Mouse (Mus musculus): ENCODE results near the gene Ncaph2. TPM values are rescaled to one million over a fixed set of nuclear protein-coding genes. Genes with fewer than 3 reads are reported as not detected.

The Ncaph2 gene
- polyA plus RNA-seq, 1 experiment from 2014 or later, result 151 TPM

GRCm38 (mm10) chr15:89406691-89407090, 51.2 kb downstream of the Ncaph2 start:
- no peak overlapping the region for H3K4me2 ChIP-seq (replicated peaks; ENCODE audit: low read depth, low read length)
- no peak overlapping the region for H3K27ac ChIP-seq (ENCODE audit: low read depth, low read length)
- H3K4me1 ChIP-seq (ENCODE audit: control insufficient read depth, insufficient read depth, low read length), result no peaks in the 10 kb centered on the region

GRCm38 (mm10) chr15:89410118-89410517, 54.6 kb downstream of the Ncaph2 start, which contains the start of gene Syce3:
Syce3 (minus strand) TSS chr15:89410503.
- H3K9me3 ChIP-seq (ENCODE audit: control insufficient read depth, low read length), result peaks cover 3% of the 10 kb centered on the region; the same call in 1 of the 2 replicates
- no peak within 1 kb of the TSS for H3K4me3 ChIP-seq (ENCODE audit: low read length)
- H3K4me1 ChIP-seq (ENCODE audit: control insufficient read depth, insufficient read depth, low read length), result no peaks in the 10 kb centered on the region
- H3K9ac ChIP-seq (ENCODE audit: low read depth, low read length), result no peak within 1 kb of the TSS
- WGBS, result 93% methylated on average over 22 of the region's 24 CpGs
- no peaks in the 10 kb centered on the region for H3K36me3 ChIP-seq (ENCODE audit: control insufficient read depth, insufficient read depth, low read length)
- no peak within 1 kb of the TSS for H3K27ac ChIP-seq (ENCODE audit: low read depth, low read length)
- ATAC-seq (ENCODE audit: low FRiP score, low TSS enrichment), result 0 out of 2 replicates have a peak, but pooled peaks have one; percentile 12
- H3K27me3 ChIP-seq (ENCODE audit: control insufficient read depth, insufficient read depth, low read length), result no peaks in the 10 kb centered on the region
- no peak within 1 kb of the TSS for H3K4me2 ChIP-seq (replicated peaks; ENCODE audit: low read depth, low read length)

More at GRCm38 (mm10) chr15:89406691-89407090, 51.2 kb downstream of the Ncaph2 start:
- no peak for ATAC-seq (ENCODE audit: low FRiP score, low TSS enrichment)
- Histone ChIP-seq H3K9me3 (ENCODE audit: control insufficient read depth, low read length) (peaks cover 3% of the 10 kb centered on the region; the same call in 1 of the 2 replicates), H3K27me3 (ENCODE audit: control insufficient read depth, insufficient read depth, low read length) (no peaks in the 10 kb centered on the region), H3K36me3 (ENCODE audit: control insufficient read depth, insufficient read depth, low read length) (no peaks in the 10 kb centered on the region), H3K9ac (ENCODE audit: low read depth, low read length) (no peak overlapping the region), H3K4me3 (ENCODE audit: low read length) (no peak overlapping the region)

- H3K36me3 ChIP-seq (ENCODE audit: control insufficient read depth, insufficient read depth, low read length), result no peaks in the 10 kb centered on the region; the same call in 1 of the 2 replicates
- 88% methylated on average over 8 of the region's 8 CpGs for WGBS
- ATAC-seq (ENCODE audit: low FRiP score, low TSS enrichment), result no peak
Measured at GRCm38 (mm10) chr15:89415282-89415681, 59.8 kb downstream of the Ncaph2 start.

GRCm38 (mm10) chr15:89421938-89422337, 66.4 kb downstream of the Ncaph2 start:
- Histone ChIP-seq H3K27me3 (ENCODE audit: control insufficient read depth, insufficient read depth, low read length) (no peaks in the 10 kb centered on the region), H3K36me3 (ENCODE audit: control insufficient read depth, insufficient read depth, low read length) (peaks cover 11% of the 10 kb centered on the region; the same call in 1 of the 2 replicates), H3K4me3 (ENCODE audit: low read length) (no peak overlapping the region), H3K9me3 (ENCODE audit: control insufficient read depth, low read length) (no peaks in the 10 kb centered on the region), H3K27ac (ENCODE audit: low read depth, low read length) (no peak overlapping the region), H3K4me1 (ENCODE audit: control insufficient read depth, insufficient read depth, low read length) (no peaks in the 10 kb centered on the region), H3K4me2 (replicated peaks; ENCODE audit: low read depth, low read length) (no peak overlapping the region), H3K9ac (ENCODE audit: low read depth, low read length) (no peak overlapping the region)
- WGBS, result 88% methylated on average over 9 of the region's 9 CpGs
- no peak for ATAC-seq (ENCODE audit: low FRiP score, low TSS enrichment)

More at GRCm38 (mm10) chr15:89415282-89415681, 59.8 kb downstream of the Ncaph2 start:
- Histone ChIP-seq H3K27ac (ENCODE audit: low read depth, low read length) (no peak overlapping the region), H3K4me1 (ENCODE audit: control insufficient read depth, insufficient read depth, low read length) (no peaks in the 10 kb centered on the region), H3K27me3 (ENCODE audit: control insufficient read depth, insufficient read depth, low read length) (no peaks in the 10 kb centered on the region), H3K9me3 (ENCODE audit: control insufficient read depth, low read length) (no peaks in the 10 kb centered on the region), H3K9ac (ENCODE audit: low read depth, low read length) (no peak overlapping the region), H3K4me2 (replicated peaks; ENCODE audit: low read depth, low read length) (no peak overlapping the region), H3K4me3 (ENCODE audit: low read length) (no peak overlapping the region)

Small RNAs within 50 kb of the gene (microRNA-seq; reads per million reads assigned to microRNA genes)
- gene Mir6959, result not detected

Other genes starting within 250 kb of the Ncaph2 start
- gene Tubgcp6, start 232.6 kb upstream of the Ncaph2 start, polyA plus RNA-seq (2014; fragmentation: Nextera tagmentation; extraction: Ambion mirVana), result 10.9 and 21.0 TPM in 2 replicates
- gene Hdac10, start 227.0 kb upstream of the Ncaph2 start, polyA plus RNA-seq (2014; fragmentation: Nextera tagmentation; extraction: Ambion mirVana), result 9.2 and 12.9 TPM in 2 replicates
- gene Mapk12, start 215.0 kb upstream of the Ncaph2 start, polyA plus RNA-seq (2014; fragmentation: Nextera tagmentation; extraction: Ambion mirVana), result 20.8 and 23.4 TPM in 2 replicates
- 8.4 and 14.8 TPM in 2 replicates for gene Mapk11, start 206.1 kb upstream of the Ncaph2 start, polyA plus RNA-seq (2014; fragmentation: Nextera tagmentation; extraction: Ambion mirVana)
- gene Plxnb2, start 174.9 kb upstream of the Ncaph2 start, polyA plus RNA-seq (2014; fragmentation: Nextera tagmentation; extraction: Ambion mirVana), result 124 and 165 TPM in 2 replicates
- gene Dennd6b, start 159.2 kb upstream of the Ncaph2 start, polyA plus RNA-seq (2014; fragmentation: Nextera tagmentation; extraction: Ambion mirVana), result 15.8 and 16.6 TPM in 2 replicates
- 23.6 and 29.8 TPM in 2 replicates for gene Ppp6r2, start 144.2 kb upstream of the Ncaph2 start, polyA plus RNA-seq (2014; fragmentation: Nextera tagmentation; extraction: Ambion mirVana)
- gene Sbf1, start 40.4 kb upstream of the Ncaph2 start, polyA plus RNA-seq (2014; fragmentation: Nextera tagmentation; extraction: Ambion mirVana), result 55.6 and 62.0 TPM in 2 replicates
- 0.43 and 0.44 TPM in 2 replicates for gene Adm2, start 33.0 kb upstream of the Ncaph2 start, polyA plus RNA-seq (2014; fragmentation: Nextera tagmentation; extraction: Ambion mirVana)
- gene Miox, start 21.3 kb upstream of the Ncaph2 start, polyA plus RNA-seq (2014; fragmentation: Nextera tagmentation; extraction: Ambion mirVana), result 0.76 TPM in 1 of 2 replicates, not detected in the other
- 28.0 and 48.1 TPM in 2 replicates for gene Lmf2, start 60 bp upstream of the Ncaph2 start, polyA plus RNA-seq (2014; fragmentation: Nextera tagmentation; extraction: Ambion mirVana)
- gene Sco2, start 18.1 kb downstream of the Ncaph2 start, polyA plus RNA-seq (2014; fragmentation: Nextera tagmentation; extraction: Ambion mirVana), result 10.2 and 11.4 TPM in 2 replicates
- 1.6 and 1.8 TPM in 2 replicates for gene Tymp, start 21.3 kb downstream of the Ncaph2 start, polyA plus RNA-seq (2014; fragmentation: Nextera tagmentation; extraction: Ambion mirVana)
- gene Odf3b, start 23.6 kb downstream of the Ncaph2 start, polyA plus RNA-seq (2014; fragmentation: Nextera tagmentation; extraction: Ambion mirVana), result 0.50 TPM in 1 of 2 replicates, not detected in the other
- gene Klhdc7b, start 29.2 kb downstream of the Ncaph2 start, polyA plus RNA-seq (2014; fragmentation: Nextera tagmentation; extraction: Ambion mirVana), result not detected in 2 replicates
- not detected in 2 replicates for gene Syce3, start 54.8 kb downstream of the Ncaph2 start, polyA plus RNA-seq (2014; fragmentation: Nextera tagmentation; extraction: Ambion mirVana)
- 1.7 and 2.5 TPM in 2 replicates for gene Cpt1b, start 70.1 kb downstream of the Ncaph2 start, polyA plus RNA-seq (2014; fragmentation: Nextera tagmentation; extraction: Ambion mirVana)
- gene C730034F03Rik, start 73.9 kb downstream of the Ncaph2 start, polyA plus RNA-seq (2014; fragmentation: Nextera tagmentation; extraction: Ambion mirVana), result 3.1 TPM in 2 replicates
- gene Gm44502, start 74.0 kb downstream of the Ncaph2 start, polyA plus RNA-seq (2014; fragmentation: Nextera tagmentation; extraction: Ambion mirVana), result not detected in 2 replicates
- gene Chkb, start 74.2 kb downstream of the Ncaph2 start, polyA plus RNA-seq (2014; fragmentation: Nextera tagmentation; extraction: Ambion mirVana), result 51.7 and 57.7 TPM in 2 replicates
- 0.34 and 0.37 TPM in 2 replicates for gene Mapk8ip2, start 98.2 kb downstream of the Ncaph2 start, polyA plus RNA-seq (2014; fragmentation: Nextera tagmentation; extraction: Ambion mirVana)
- 11.1 and 12.1 TPM in 2 replicates for gene Arsa, start 121.7 kb downstream of the Ncaph2 start, polyA plus RNA-seq (2014; fragmentation: Nextera tagmentation; extraction: Ambion mirVana)
- 2.5 and 3.0 TPM in 2 replicates for gene Shank3, start 143.9 kb downstream of the Ncaph2 start, polyA plus RNA-seq (2014; fragmentation: Nextera tagmentation; extraction: Ambion mirVana)
- gene Acr, start 212.6 kb downstream of the Ncaph2 start, polyA plus RNA-seq (2014; fragmentation: Nextera tagmentation; extraction: Ambion mirVana), result 0.32 TPM in 1 of 2 replicates, not detected in the other
- gene Rabl2, start 236.2 kb downstream of the Ncaph2 start, polyA plus RNA-seq (2014; fragmentation: Nextera tagmentation; extraction: Ambion mirVana), result 66.2 and 66.9 TPM in 2 replicates

Data from kidney, embryonic 14.5 days (tissue).